Mouse (Mus musculus) splenic B cell, adult 2 months (primary cell): ENCODE measurements around the gene Grid2.

Source experiments
- DNase-seq: peaks from one replicate; pipeline ENCODE4 v3.0.0-alpha.2; 2011; ENCODE audit warnings: low read depth, low spot score
- H3K27me3 ChIP-seq: 2 replicates; pipeline ENCODE4 v1.6.1; 2012; ENCODE audit warnings: mild to moderate bottlenecking, low read length, moderate library complexity, mixed read lengths; ENCODE audit not compliant: control insufficient read depth, poor library complexity, insufficient read depth, severe bottlenecking
- H3K36me3 ChIP-seq: 2 replicates; pipeline ENCODE4 v1.6.1; 2012; ENCODE audit warnings: mild to moderate bottlenecking, low read length, moderate library complexity, mixed read lengths; ENCODE audit not compliant: control insufficient read depth, poor library complexity, insufficient read depth, severe bottlenecking

Grid2 gene

DNA sequence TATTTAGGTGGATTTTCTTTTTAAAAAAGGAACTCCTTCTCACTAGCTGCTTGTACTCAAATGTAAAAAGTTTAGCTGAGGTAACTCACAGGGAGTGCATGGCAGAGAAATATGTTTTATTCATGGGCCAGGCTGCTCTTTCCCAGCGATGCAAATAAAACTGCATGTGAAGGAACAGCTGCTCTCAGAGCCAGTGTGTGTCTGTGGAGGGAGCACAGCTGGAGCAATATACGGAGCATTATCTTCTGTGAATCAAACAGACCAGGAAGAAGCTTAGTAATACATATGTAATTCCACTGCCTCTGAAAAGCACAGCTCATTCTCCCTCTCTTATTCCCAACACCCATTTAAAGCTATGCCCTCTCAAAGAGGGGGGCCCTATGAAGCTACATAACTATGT lies 607.0 kb downstream of the Grid2 start:
- Histone ChIP-seq H3K27me3 (no peaks in the 10 kb centered on the region), H3K36me3 (no peaks in the 10 kb centered on the region)
- DNase-seq: no peak

GRCm38 (mm10) chr6:63877088-63877764 lies 621.5 kb downstream of the Grid2 start:
- no peak for DNase-seq
- no peaks in the 10 kb centered on the region for H3K27me3 ChIP-seq
- no peaks in the 10 kb centered on the region for H3K36me3 ChIP-seq

GRCm38 (mm10) chr6:63877765-63878345 lies 622.2 kb downstream of the Grid2 start:
- Histone ChIP-seq H3K36me3 (no peaks in the 10 kb centered on the region), H3K27me3 (no peaks in the 10 kb centered on the region)
- DNase-seq: no peak

DNA sequence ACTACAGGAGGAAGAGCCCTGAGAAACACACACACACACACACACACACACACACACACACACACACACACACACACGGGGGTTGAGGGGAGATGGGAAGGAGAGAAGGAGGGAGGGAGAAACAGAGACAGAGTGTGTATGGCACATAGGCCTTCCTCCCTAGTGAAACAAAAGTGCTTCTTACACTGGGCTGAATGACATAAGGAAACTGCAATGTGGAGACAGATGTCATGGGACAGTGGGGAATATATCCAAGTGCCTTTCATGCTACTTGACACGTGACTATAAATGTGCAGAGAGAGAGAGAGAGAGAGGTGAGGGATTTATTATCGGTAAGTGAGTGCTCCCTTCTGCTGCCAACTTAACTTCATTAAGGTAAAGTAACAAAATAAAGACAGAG lies 639.0 kb downstream of the Grid2 start:
- H3K36me3 ChIP-seq: no peaks in the 10 kb centered on the region
- no peaks in the 10 kb centered on the region for H3K27me3 ChIP-seq
- no peak for DNase-seq

GRCm38 (mm10) chr6:63898171-63898570 lies 642.5 kb downstream of the Grid2 start:
- no peak for DNase-seq
- H3K36me3 ChIP-seq: no peaks in the 10 kb centered on the region
- H3K27me3 ChIP-seq: no peaks in the 10 kb centered on the region

GRCm38 (mm10) chr6:63917035-63917570 lies 661.4 kb downstream of the Grid2 start:
- DNase-seq: no peak

DNA sequence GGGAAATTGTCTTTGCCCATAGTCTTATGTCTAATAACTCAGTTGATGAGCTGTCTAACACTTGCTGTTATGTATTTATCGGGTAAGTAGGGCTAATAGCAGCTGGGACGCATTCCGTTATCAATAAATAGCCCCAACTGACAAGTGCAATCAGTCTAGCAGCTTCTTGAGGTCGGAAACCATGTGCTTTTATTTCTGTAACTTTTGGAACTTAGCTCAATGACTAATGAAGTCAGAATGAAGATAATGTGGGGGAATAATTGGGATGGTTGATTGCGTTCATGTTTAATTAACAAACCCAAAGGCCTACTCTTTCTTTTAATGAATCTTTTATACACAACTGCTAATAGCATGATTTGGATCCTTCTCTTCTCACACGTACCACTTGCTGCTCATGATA lies 666.3 kb downstream of the Grid2 start:
- Histone ChIP-seq H3K27me3 (no peaks in the 10 kb centered on the region), H3K36me3 (no peaks in the 10 kb centered on the region)
- DNase-seq: no peak

More at GRCm38 (mm10) chr6:63917035-63917570, 661.4 kb downstream of the Grid2 start:
- Histone ChIP-seq H3K36me3 (no peaks in the 10 kb centered on the region), H3K27me3 (no peaks in the 10 kb centered on the region)

- DNase-seq: no peak
- no peaks in the 10 kb centered on the region for H3K36me3 ChIP-seq
- H3K27me3 ChIP-seq: no peaks in the 10 kb centered on the region
Measured at GRCm38 (mm10) chr6:63931201-63931600, 675.5 kb downstream of the Grid2 start.

GRCm38 (mm10) chr6:63946721-63947120 lies 691.0 kb downstream of the Grid2 start:
- no peaks in the 10 kb centered on the region for H3K36me3 ChIP-seq
- DNase-seq: no peak
- H3K27me3 ChIP-seq: no peaks in the 10 kb centered on the region

DNA sequence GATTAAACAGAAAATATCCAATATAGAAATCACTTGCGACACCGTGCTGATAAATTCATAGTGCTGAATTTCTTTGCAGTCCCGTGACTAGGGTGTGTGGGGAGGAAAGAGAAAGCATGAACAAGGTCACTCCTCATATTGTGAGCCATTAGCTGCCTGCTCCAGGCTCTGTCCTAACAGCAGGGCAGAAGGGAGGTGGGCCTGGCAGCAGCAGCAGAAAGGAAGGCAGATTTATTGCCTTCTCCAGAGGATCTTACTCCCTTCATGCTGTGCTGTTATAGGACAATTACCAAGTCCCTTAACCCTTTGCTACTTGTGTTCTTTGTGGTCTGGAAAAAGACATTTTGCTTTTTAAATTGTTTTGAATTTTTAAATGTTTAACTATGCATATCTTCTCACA lies 708.1 kb downstream of the Grid2 start:
- Histone ChIP-seq H3K27me3 (no peaks in the 10 kb centered on the region), H3K36me3 (no peaks in the 10 kb centered on the region)
- DNase-seq: no peak

- H3K27me3 ChIP-seq: no peaks in the 10 kb centered on the region
- no peaks in the 10 kb centered on the region for H3K36me3 ChIP-seq
- no peak for DNase-seq
Measured at GRCm38 (mm10) chr6:63964269-63964668, 708.6 kb downstream of the Grid2 start.

DNA sequence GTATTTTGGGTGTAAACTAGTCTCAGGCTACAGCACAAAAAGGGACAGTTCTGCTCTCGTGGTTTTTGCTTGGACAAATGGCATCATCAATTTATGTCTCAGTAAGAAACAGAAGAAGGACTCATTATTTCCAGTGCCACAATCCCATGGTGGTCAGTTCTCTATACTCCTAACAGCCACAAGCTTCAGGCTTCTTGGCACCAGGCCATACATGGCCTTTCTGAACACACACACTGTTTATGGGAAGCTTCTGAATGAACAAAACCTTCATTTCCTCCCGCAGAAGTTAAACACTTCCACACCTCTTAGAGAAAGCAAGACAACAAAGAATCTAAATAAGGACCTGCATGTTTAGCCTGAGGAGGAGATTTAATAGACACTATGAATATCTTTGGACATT lies 709.1 kb downstream of the Grid2 start:
- Histone ChIP-seq H3K27me3 (no peaks in the 10 kb centered on the region), H3K36me3 (no peaks in the 10 kb centered on the region)
- DNase-seq: no peak

DNA sequence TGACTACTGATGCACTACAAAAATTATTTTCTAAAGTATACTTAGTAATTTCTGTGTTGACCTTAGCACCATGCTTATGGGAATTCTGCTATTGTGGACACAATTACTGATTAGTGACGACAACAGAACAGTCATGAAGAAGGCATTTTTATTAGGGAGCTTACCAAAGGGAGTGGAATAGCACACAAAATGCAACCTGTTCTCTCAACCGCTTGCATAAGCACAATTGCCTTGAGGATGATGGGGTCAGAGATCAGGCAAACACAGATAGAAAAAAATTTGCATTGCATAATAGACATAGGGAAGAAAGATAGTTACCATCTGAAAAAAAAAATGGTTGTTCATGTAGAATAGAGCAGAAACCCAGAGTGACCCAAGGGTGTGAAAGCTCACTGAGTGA lies 790.4 kb downstream of the Grid2 start:
- H3K36me3 ChIP-seq: no peaks in the 10 kb centered on the region
- no peak for DNase-seq

GRCm38 (mm10) chr6:64046732-64047131 lies 791.1 kb downstream of the Grid2 start:
- no peaks in the 10 kb centered on the region for H3K36me3 ChIP-seq
- H3K27me3 ChIP-seq: no peaks in the 10 kb centered on the region
- DNase-seq: no peak

More for the DNA sequence above, 790.4 kb downstream of the Grid2 start:
- H3K27me3 ChIP-seq: no peaks in the 10 kb centered on the region

GRCm38 (mm10) chr6:64047950-64048349 lies 792.3 kb downstream of the Grid2 start:
- Histone ChIP-seq H3K27me3 (no peaks in the 10 kb centered on the region), H3K36me3 (no peaks in the 10 kb centered on the region)
- DNase-seq: no peak
